ENCODE assay signal across 9 mouse cellular contexts in genomic region chr6:126045931-126046330, GRCm38 (mm10).
DNase-seq lines count a peak whose midpoint lies in the region; ATAC-seq and TF ChIP-seq lines count a peak whose summit lies in the region.
"Had no signal": no experiment of that assay in that cellular context is flagged by ENCODE, and none has a peak within 500 bp of the region (broad histone marks: within the 10 kb centered on the region; RNA-seq: fewer than 3 reads in every experiment).

No protein-coding gene starts in this region.

- no peak overlapping the region for H3K27ac ChIP-seq in lung, postnatal 0 days (ENCODE audit: low read length)
- H3K27ac ChIP-seq in liver, embryonic 13.5 days, result no peak overlapping the region
- H3K27ac ChIP-seq: limb, embryonic 15.5 days had no signal

- no peak overlapping the region for H3K9ac ChIP-seq in lung, postnatal 0 days (replicated peaks; ENCODE audit: low read depth)
- no peak overlapping the region for H3K9ac ChIP-seq in liver, embryonic 13.5 days
- H3K9ac ChIP-seq: limb, embryonic 15.5 days had no signal

- peak; percentile 20 for DNase-seq in gastrocnemius, postnatal 10 days
- DNase-seq in gastrocnemius, adult 18-20 months (ENCODE audit: low spot score), result no peak
- DNase-seq in lung, postnatal 0 days (ENCODE audit: low spot score), result no peak
- no peak for DNase-seq in lung, postnatal 36 days
- peak; percentile 11 for DNase-seq in adrenal gland, postnatal 25 days
- DNase-seq in liver, embryonic 13.5 days, result peak; percentile 3
- DNase-seq in frontal cortex, postnatal 14 days (ENCODE audit: low spot score in 2 of 2), result no peak

- WGBS in lung, postnatal 0 days, result 42% methylated on average over 4 of the region's 4 CpGs
- WGBS in liver, embryonic 13.5 days (ENCODE audit: insufficient replicate concordance), result 21% methylated on average over 4 of the region's 4 CpGs

- peak; percentile 64 for TF ChIP-seq CTCF in lung, postnatal 0 days (IDR thresholded peaks at IDR 0.05)

- no peaks in the 10 kb centered on the region for H3K4me1 ChIP-seq in lung, postnatal 0 days (ENCODE audit: insufficient read depth, low read depth, low read length)
- no peaks in the 10 kb centered on the region for H3K4me1 ChIP-seq in liver, embryonic 13.5 days (replicated peaks)
- H3K4me1 ChIP-seq: limb, embryonic 15.5 days had no signal

- H3K27me3 ChIP-seq in lung, postnatal 0 days (replicated peaks; ENCODE audit: insufficient read depth, low read length), result no peaks in the 10 kb centered on the region
- no peaks in the 10 kb centered on the region for H3K27me3 ChIP-seq in liver, embryonic 13.5 days
- H3K27me3 ChIP-seq: limb, embryonic 15.5 days had no signal

- H3K9me3 ChIP-seq in lung, postnatal 0 days (ENCODE audit: low read length), result no peaks in the 10 kb centered on the region
- no peaks in the 10 kb centered on the region for H3K9me3 ChIP-seq in liver, embryonic 13.5 days (replicated peaks)
- H3K9me3 ChIP-seq: limb, embryonic 15.5 days had no signal

- no peak overlapping the region for H3K4me3 ChIP-seq in lung, postnatal 0 days (ENCODE audit: low read depth, low read length)
- H3K4me3 ChIP-seq in liver, embryonic 13.5 days (replicated peaks), result no peak overlapping the region
- H3K4me3 ChIP-seq: limb, embryonic 15.5 days had no signal

- no peak for ATAC-seq in lung, postnatal 0 days
- ATAC-seq in liver, embryonic 13.5 days (ENCODE audit: low read depth), result no peak
- no peak for ATAC-seq in CD4-positive, CD25-positive, alpha-beta regulatory T cell, adult 4 months

- no peak for TF ChIP-seq EP300 in lung, postnatal 0 days (IDR thresholded peaks at IDR 0.05)

- H3K36me3 ChIP-seq in lung, postnatal 0 days (ENCODE audit: insufficient read depth, low read length), result no peaks in the 10 kb centered on the region
- H3K36me3 ChIP-seq in liver, embryonic 13.5 days, result no peaks in the 10 kb centered on the region
- H3K36me3 ChIP-seq: limb, embryonic 15.5 days had no signal

- no peak overlapping the region for H3K4me2 ChIP-seq in lung, postnatal 0 days (replicated peaks; ENCODE audit: low read depth, low read length)
- H3K4me2 ChIP-seq in liver, embryonic 13.5 days, result no peak overlapping the region
- H3K4me2 ChIP-seq: limb, embryonic 15.5 days had no signal

Comparison
In these comparisons a context has a peak if more than half of its experiments do, and no peak if none do; other contexts are left out.
1. DNase-seq: peak in gastrocnemius, postnatal 10 days (single experiment), adrenal gland, postnatal 25 days (single experiment) and liver, embryonic 13.5 days (single experiment); none in gastrocnemius, adult 18-20 months (single experiment), lung, postnatal 0 days (single experiment), lung, postnatal 36 days (single experiment) and frontal cortex, postnatal 14 days (0 of 2).